Mouse (Mus musculus): Measurements from ENCODE around the gene C9.

C9 gene

GRCm38 (mm10) chr15:6492386-6492785 is 47.3 kb downstream of the C9 start:
- no peak for DNase-seq

- no peak for DNase-seq
Observed at GRCm38 (mm10) chr15:6498396-6499070, 53.4 kb downstream of the C9 start.

- peak; percentile 54 for DNase-seq
Observed at GRCm38 (mm10) chr15:6500787-6501186, 55.7 kb downstream of the C9 start.

GRCm38 (mm10) chr15:6517525-6517924 is 72.4 kb downstream of the C9 start:
- DNase-seq: no peak

- no peak for DNase-seq
Observed at GRCm38 (mm10) chr15:6519417-6520255, 74.5 kb downstream of the C9 start.

GRCm38 (mm10) chr15:6520505-6521155 is 75.5 kb downstream of the C9 start:
- DNase-seq: no peak

GRCm38 (mm10) chr15:6522653-6523167 is 77.6 kb downstream of the C9 start, which contains the start of gene Fyb:
Gene Fyb, plus strand, starts transcription at chr15:6522853.
- no peak for DNase-seq

GRCm38 (mm10) chr15:6524801-6525200 is 79.7 kb downstream of the C9 start:
- no peak for DNase-seq

- no peak for DNase-seq
Observed at GRCm38 (mm10) chr15:6525386-6525785, 80.3 kb downstream of the C9 start.

- no peak for DNase-seq
Observed at GRCm38 (mm10) chr15:6533858-6534343, 88.8 kb downstream of the C9 start.

- no peak for DNase-seq
Observed at GRCm38 (mm10) chr15:6534592-6534991, 89.5 kb downstream of the C9 start.

GRCm38 (mm10) chr15:6539639-6540338 is 94.7 kb downstream of the C9 start:
- DNase-seq: no peak

All from kidney, adult 9 months (tissue).